Comparison of ENCODE assay signal across 9 mouse cellular contexts in genomic region chr16:59420867-59421251, GRCm38 (mm10). TPM values are rescaled to one million over a fixed set of nuclear protein-coding genes. Genes with fewer than 3 reads are reported as not detected.
DNase-seq lines count a peak whose midpoint lies in the region; ATAC-seq lines count a peak whose summit lies in the region.
"Had no signal": no experiment of that assay in that cellular context is flagged by ENCODE, and none has a peak within 500 bp of the region (broad histone marks: within the 10 kb centered on the region; RNA-seq: fewer than 3 reads in every experiment).

No protein-coding gene starts in this region.

- no peak overlapping the region for H3K27ac ChIP-seq in kidney, embryonic 15.5 days
- no peak overlapping the region for H3K27ac ChIP-seq in limb, embryonic 13.5 days
- H3K27ac ChIP-seq in neural tube, embryonic 12.5 days = no peak overlapping the region

- no peak overlapping the region for H3K4me2 ChIP-seq in kidney, embryonic 15.5 days
- H3K4me2 ChIP-seq in limb, embryonic 13.5 days (replicated peaks) = no peak overlapping the region
- H3K4me2 ChIP-seq in neural tube, embryonic 12.5 days (replicated peaks) = no peak overlapping the region

- peaks cover 6% of the 10 kb centered on the region; the same call in 1 of the 2 replicates for H3K4me1 ChIP-seq in kidney, embryonic 15.5 days
- peaks cover 7% of the 10 kb centered on the region; the same call in 1 of the 2 replicates for H3K4me1 ChIP-seq in limb, embryonic 13.5 days
- peaks cover 3% of the 10 kb centered on the region; the same call in 1 of the 2 replicates for H3K4me1 ChIP-seq in neural tube, embryonic 12.5 days

- H3K9ac ChIP-seq in kidney, embryonic 15.5 days = no peak overlapping the region
- H3K9ac ChIP-seq in limb, embryonic 13.5 days = no peak overlapping the region
- H3K9ac ChIP-seq in neural tube, embryonic 12.5 days = no peak overlapping the region

- intact Hi-C loops in gastrocnemius, postnatal 36 days (cut with DNase I) = loop anchor here (1.0 kb wide), 1 partner anchor 196 kb away; no protein-coding TSS in a partner anchor

- H3K27me3 ChIP-seq in kidney, embryonic 15.5 days = no peaks in the 10 kb centered on the region
- H3K27me3 ChIP-seq in limb, embryonic 13.5 days = no peaks in the 10 kb centered on the region
- no peaks in the 10 kb centered on the region for H3K27me3 ChIP-seq in neural tube, embryonic 12.5 days (replicated peaks)

- H3K4me3 ChIP-seq in kidney, embryonic 15.5 days (replicated peaks) = no peak overlapping the region
- H3K4me3 ChIP-seq in limb, embryonic 13.5 days = no peak overlapping the region
- no peak overlapping the region for H3K4me3 ChIP-seq in neural tube, embryonic 12.5 days

- H3K36me3 ChIP-seq in kidney, embryonic 15.5 days = no peaks in the 10 kb centered on the region
- H3K36me3 ChIP-seq in limb, embryonic 13.5 days = no peaks in the 10 kb centered on the region
- no peaks in the 10 kb centered on the region for H3K36me3 ChIP-seq in neural tube, embryonic 12.5 days

- DNase-seq in CD4-positive, CD25-positive, alpha-beta regulatory T cell, adult 2 months (ENCODE audit: low read depth, low spot score) = peak; percentile 86
- DNase-seq in gastrocnemius, postnatal 36 days = peak; percentile 35 to 53
- DNase-seq in thymus, postnatal 25 days = peak; percentile 46

- H3K9me3 ChIP-seq in kidney, embryonic 15.5 days (replicated peaks) = no peaks in the 10 kb centered on the region
- no peaks in the 10 kb centered on the region for H3K9me3 ChIP-seq in limb, embryonic 13.5 days
- no peaks in the 10 kb centered on the region for H3K9me3 ChIP-seq in neural tube, embryonic 12.5 days

- peak; percentile 84 for ATAC-seq in activated CD4-positive, CD25-positive, alpha-beta regulatory T cell, adult 4 months
- peak; percentile 90 for ATAC-seq in common myeloid progenitor, adult 5-6 weeks (replicated peaks; ENCODE audit: low read depth, poor library complexity, severe bottlenecking)
- 0 out of 2 replicates have a peak, but pooled peaks have one; percentile 43 for ATAC-seq in kidney, embryonic 15.5 days (replicated peaks; ENCODE audit: low FRiP score)
- 0 out of 2 replicates have a peak, but pooled peaks have one; percentile 36 for ATAC-seq in limb, embryonic 13.5 days (ENCODE audit: low FRiP score, low read depth)
- peak; percentile 73; the same call in 1 of the 2 replicates for ATAC-seq in neural tube, embryonic 12.5 days (ENCODE audit: low FRiP score, low read depth)

- WGBS in kidney, embryonic 15.5 days = 12% methylated on average over 6 of the region's 6 CpGs
- 12% methylated on average over 6 of the region's 6 CpGs for WGBS in limb, embryonic 13.5 days
- 14% methylated on average over 6 of the region's 6 CpGs for WGBS in neural tube, embryonic 12.5 days

RNA-seq across cellular contexts. Expression of gene Gabrr3, which starts 13.7 kb away (rescaled TPM):
- not detected for polyA plus RNA-seq in activated CD4-positive, CD25-positive, alpha-beta regulatory T cell, adult 4 months (2017; shearing (Covaris generic))
- not detected in 2 replicates for total RNA-seq in common myeloid progenitor, adult 5-6 weeks (2017)
- not detected for total RNA-seq in gastrocnemius, postnatal 36 days (2021)
- polyA plus RNA-seq in kidney, embryonic 15.5 days (2015; fragmentation: Nextera tagmentation; extraction: Ambion mirVana) = not detected in 2 replicates
- polyA plus RNA-seq in limb, embryonic 13.5 days (2015; fragmentation: Nextera tagmentation; extraction: Ambion mirVana) = 0.06 and 0.08 TPM in 2 replicates
- polyA plus RNA-seq in neural tube, embryonic 12.5 days (2016; fragmentation: Nextera tagmentation; extraction: Ambion mirVana) = 0.06 TPM in 1 of 2 replicates, not detected in the other
- polyA plus RNA-seq: gonadal fat pad, adult 2 months had no signal

RNA-seq across cellular contexts. Expression of gene Riox2, which starts 50.7 kb away (rescaled TPM):
- polyA plus RNA-seq in activated CD4-positive, CD25-positive, alpha-beta regulatory T cell, adult 4 months (2017; shearing (Covaris generic)) = 10 to 100 TPM; 81.2 to 94.4 TPM
- 69.3 and 69.6 TPM in 2 replicates for total RNA-seq in common myeloid progenitor, adult 5-6 weeks (2017)
- total RNA-seq in gastrocnemius, postnatal 36 days (2021) = 10 to 100 TPM; 11.7 to 13.4 TPM
- 36.9 and 39.4 TPM in 2 replicates for polyA plus RNA-seq in kidney, embryonic 15.5 days (2015; fragmentation: Nextera tagmentation; extraction: Ambion mirVana)
- polyA plus RNA-seq in limb, embryonic 13.5 days (2015; fragmentation: Nextera tagmentation; extraction: Ambion mirVana) = 30.0 and 31.3 TPM in 2 replicates
- polyA plus RNA-seq in neural tube, embryonic 12.5 days (2016; fragmentation: Nextera tagmentation; extraction: Ambion mirVana) = 20.1 and 20.9 TPM in 2 replicates

RNA-seq across cellular contexts. Expression of gene Olfr209, which starts 57.1 kb away (rescaled TPM):
- polyA plus RNA-seq in activated CD4-positive, CD25-positive, alpha-beta regulatory T cell, adult 4 months (2017; shearing (Covaris generic)) = not detected
- total RNA-seq in common myeloid progenitor, adult 5-6 weeks (2017) = not detected in 2 replicates
- total RNA-seq in gastrocnemius, postnatal 36 days (2021) = not detected
- not detected in 2 replicates for polyA plus RNA-seq in kidney, embryonic 15.5 days (2015; fragmentation: Nextera tagmentation; extraction: Ambion mirVana)
- polyA plus RNA-seq in limb, embryonic 13.5 days (2015; fragmentation: Nextera tagmentation; extraction: Ambion mirVana) = not detected in 2 replicates
- polyA plus RNA-seq in neural tube, embryonic 12.5 days (2016; fragmentation: Nextera tagmentation; extraction: Ambion mirVana) = not detected in 2 replicates
- polyA plus RNA-seq: gonadal fat pad, adult 2 months had no signal

Comparison
In these comparisons a context has a peak if more than half of its experiments do, and no peak if none do; other contexts are left out.
1. ATAC-seq: peak in every context shown above with its lines; median percentile 90 in common myeloid progenitor, adult 5-6 weeks; 84 in activated CD4-positive, CD25-positive, alpha-beta regulatory T cell, adult 4 months; 73 in neural tube, embryonic 12.5 days; 43 in kidney, embryonic 15.5 days; 36 in limb, embryonic 13.5 days.